Mouse (Mus musculus) right cerebral cortex, postnatal 25 days (tissue): Measurements from ENCODE around the gene Cx3cr1.

Experiments
- DNase-seq: peaks from one replicate; pipeline ENCODE4 v3.0.0; 2022

The Cx3cr1 gene

GRCm38 (mm10) chr9:119972166-119972565 lies 97.5 kb downstream of the Cx3cr1 start:
- DNase-seq, result no peak

- DNase-seq, result no peak
These were observed 98.7 kb downstream of the Cx3cr1 start for GRCm38 (mm10) chr9:119970763-119971656.

GRCm38 (mm10) chr9:119970221-119970620 lies 99.5 kb downstream of the Cx3cr1 start:
- DNase-seq, result no peak

GRCm38 (mm10) chr9:119969811-119970210 lies 99.9 kb downstream of the Cx3cr1 start:
- DNase-seq, result no peak

GRCm38 (mm10) chr9:119966221-119966910 lies 103.3 kb downstream of the Cx3cr1 start:
- DNase-seq, result no peak

GRCm38 (mm10) chr9:119965186-119965585 lies 104.5 kb downstream of the Cx3cr1 start:
- DNase-seq, result no peak

GRCm38 (mm10) chr9:119964206-119964605 lies 105.5 kb downstream of the Cx3cr1 start:
- DNase-seq, result no peak

- no peak for DNase-seq
These were observed 106.6 kb downstream of the Cx3cr1 start for GRCm38 (mm10) chr9:119962987-119963667.

- DNase-seq, result no peak
These were observed 107.5 kb downstream of the Cx3cr1 start for GRCm38 (mm10) chr9:119962216-119962615.

- DNase-seq, result no peak
These were observed 110.8 kb downstream of the Cx3cr1 start for GRCm38 (mm10) chr9:119958835-119959234.

GRCm38 (mm10) chr9:119951388-119951787 lies 118.3 kb downstream of the Cx3cr1 start:
- no peak for DNase-seq

- DNase-seq, result no peak
These were observed 119.2 kb downstream of the Cx3cr1 start for GRCm38 (mm10) chr9:119950434-119950833.

- no peak for DNase-seq
These were observed 120.9 kb downstream of the Cx3cr1 start for GRCm38 (mm10) chr9:119948804-119949203.

- DNase-seq, result no peak
These were observed 124.3 kb downstream of the Cx3cr1 start for GRCm38 (mm10) chr9:119945173-119945900.

- DNase-seq, result no peak
These were observed 126.4 kb downstream of the Cx3cr1 start for GRCm38 (mm10) chr9:119943326-119943725.

GRCm38 (mm10) chr9:119941861-119942260 lies 127.8 kb downstream of the Cx3cr1 start:
- DNase-seq, result no peak

- no peak for DNase-seq
These were observed 128.3 kb downstream of the Cx3cr1 start for GRCm38 (mm10) chr9:119941407-119941806.

- DNase-seq, result no peak
These were observed 130.0 kb downstream of the Cx3cr1 start for GRCm38 (mm10) chr9:119939646-119940045.

GRCm38 (mm10) chr9:119938496-119938895 lies 131.2 kb downstream of the Cx3cr1 start:
- DNase-seq, result no peak

- DNase-seq, result peak; percentile 91
These were observed 132.5 kb downstream of the Cx3cr1 start, which contains the start of the genes Gorasp1 and Ttc21a for GRCm38 (mm10) chr9:119937005-119937773. Gene Gorasp1 (minus strand): TSS chr9:119937565. Gene Ttc21a (plus strand): TSS chr9:119937606.

GRCm38 (mm10) chr9:119933675-119934074 lies 136.0 kb downstream of the Cx3cr1 start:
- no peak for DNase-seq

GRCm38 (mm10) chr9:119932358-119932757 lies 137.3 kb downstream of the Cx3cr1 start:
- no peak for DNase-seq
